Mouse (Mus musculus) liver, postnatal 0 days (tissue): ENCODE data around the gene Atp7b.

Experiments used
- CTCF ChIP-seq: sonication (generic); IDR thresholded peaks from 2 replicates; pipeline ENCODE4 v1.5.1; 2016; ENCODE audit warnings: antibody characterized with exemption, low read depth
- EP300 ChIP-seq: IDR thresholded peaks from 2 replicates; pipeline ENCODE4 v1.6.1; 2016; ENCODE audit warnings: antibody characterized with exemption, low read depth, mild to moderate bottlenecking

DNA sequence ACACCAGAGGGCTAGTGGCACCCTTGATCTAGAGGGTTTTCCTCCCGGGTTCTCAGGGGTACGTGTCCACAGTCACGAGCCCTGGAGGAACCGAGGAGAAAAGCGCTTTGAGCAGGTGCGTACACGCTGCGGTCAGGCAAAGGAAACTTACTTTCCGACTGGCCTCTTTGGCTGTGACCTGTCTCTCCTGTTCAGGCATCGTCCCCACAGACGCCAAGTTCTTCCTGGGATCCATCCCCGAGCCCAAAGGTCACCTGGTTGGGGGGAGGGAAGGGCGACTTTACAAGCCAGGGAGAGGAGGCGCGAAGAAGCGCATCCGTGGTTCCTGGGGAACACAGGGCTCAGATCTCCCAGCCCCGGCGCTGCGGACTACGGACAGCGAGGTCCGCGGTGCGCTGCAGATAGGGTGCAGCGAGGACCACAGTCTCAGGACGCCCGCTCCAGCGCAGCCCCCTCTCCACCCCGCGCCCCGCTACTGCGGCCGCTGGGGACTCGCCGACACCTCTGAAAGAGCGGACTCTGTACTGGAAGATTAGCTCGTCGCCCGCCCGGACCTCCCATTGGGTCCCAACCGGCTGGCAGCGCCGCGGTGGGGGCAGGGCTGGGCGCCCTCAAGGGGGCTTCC lies at the start of gene Atp7b:
- TF ChIP-seq CTCF (no peak), EP300 (no peak)
